Mouse (Mus musculus) ovary, adult 18-20 months (tissue): ENCODE results near the gene D17Wsu92e.

Experiments
- DNase-seq: peaks from one replicate; pipeline ENCODE4 v3.0.0; 2022; ENCODE audit warnings: low spot score, mixed read lengths

D17Wsu92e gene

GRCm38 (mm10) chr17:27740961-27741360, 79.5 kb downstream of the D17Wsu92e start:
- DNase-seq, result no peak

- DNase-seq, result no peak
These were observed 85.9 kb downstream of the D17Wsu92e start for GRCm38 (mm10) chr17:27734344-27735073.

- DNase-seq, result no peak
These were observed 87.8 kb downstream of the D17Wsu92e start for GRCm38 (mm10) chr17:27732694-27733093.

- DNase-seq, result no peak
These were observed 88.3 kb downstream of the D17Wsu92e start for GRCm38 (mm10) chr17:27732152-27732551.

- no peak for DNase-seq
These were observed 91.7 kb downstream of the D17Wsu92e start, which contains the start of gene Spdef for GRCm38 (mm10) chr17:27728770-27729169. TSS of gene Spdef (minus strand) at chr17:27728955.

- no peak for DNase-seq
These were observed 93.9 kb downstream of the D17Wsu92e start for GRCm38 (mm10) chr17:27726527-27726926.

GRCm38 (mm10) chr17:27725412-27725811, 95.0 kb downstream of the D17Wsu92e start:
- DNase-seq, result no peak

GRCm38 (mm10) chr17:27725011-27725410, 95.4 kb downstream of the D17Wsu92e start:
- DNase-seq, result no peak

- no peak for DNase-seq
These were observed 96.1 kb downstream of the D17Wsu92e start for GRCm38 (mm10) chr17:27724327-27724726.

- DNase-seq, result no peak
These were observed 99.3 kb downstream of the D17Wsu92e start for GRCm38 (mm10) chr17:27721125-27721664.

- no peak for DNase-seq
These were observed 100.1 kb downstream of the D17Wsu92e start for GRCm38 (mm10) chr17:27720326-27720725.

- DNase-seq, result no peak
These were observed 100.8 kb downstream of the D17Wsu92e start for GRCm38 (mm10) chr17:27719663-27720062.

GRCm38 (mm10) chr17:27718250-27718649, 102.2 kb downstream of the D17Wsu92e start:
- no peak for DNase-seq

- DNase-seq, result no peak
These were observed 103.6 kb downstream of the D17Wsu92e start for GRCm38 (mm10) chr17:27716804-27717203.

- no peak for DNase-seq
These were observed 107.6 kb downstream of the D17Wsu92e start for GRCm38 (mm10) chr17:27712832-27713231.

- DNase-seq, result no peak
These were observed 110.8 kb downstream of the D17Wsu92e start for GRCm38 (mm10) chr17:27709650-27710049.

GRCm38 (mm10) chr17:27707954-27708661, 112.3 kb downstream of the D17Wsu92e start:
- DNase-seq, result peak; percentile 72

GRCm38 (mm10) chr17:27705661-27706060, 114.8 kb downstream of the D17Wsu92e start:
- DNase-seq, result no peak

GRCm38 (mm10) chr17:27703961-27704621, 116.4 kb downstream of the D17Wsu92e start:
- DNase-seq, result no peak

GRCm38 (mm10) chr17:27702518-27702917, 117.9 kb downstream of the D17Wsu92e start:
- no peak for DNase-seq

- DNase-seq, result no peak
These were observed 118.6 kb downstream of the D17Wsu92e start for GRCm38 (mm10) chr17:27701856-27702255.
